Mouse (Mus musculus) liver, embryonic 11.5 days (tissue): ENCODE measurements at regions not wholly inside any gene's neighbourhood (a gene's known extent, or its start where the extent isn't known, plus 50 kb on each side); places are given as distances from the start of the nearest gene placed in this dataset.

Source experiments
- ATAC-seq: fragments of 200-750 bp; cut with Nextera tagmentation; replicated peaks from 2 replicates; pipeline ENCODE4 v1.8.0; 2017; ENCODE audit warnings: moderate number of reproducible peaks, mild to moderate bottlenecking, moderate TSS enrichment, moderate library complexity; ENCODE audit not compliant: low FRiP score
- DNase-seq: peaks from one replicate; pipeline ENCODE4 v3.0.0-alpha.2; 2017; ENCODE audit warnings: low spot score
- H3K27ac ChIP-seq: fragments of 300-500 bp; sonication (generic); 2 replicates; pipeline ENCODE4 v1.5.1; 2014; ENCODE audit warnings: mild to moderate bottlenecking, low read depth, low read length, control low read depth
- H3K27me3 ChIP-seq: fragments of 300-500 bp; sonication (generic); replicated peaks from 2 replicates; pipeline ENCODE4 v1.6.1; 2014; ENCODE audit warnings: low read length, mixed read lengths; ENCODE audit not compliant: control insufficient read depth, insufficient read depth
- H3K36me3 ChIP-seq: fragments of 300-500 bp; sonication (generic); 2 replicates; pipeline ENCODE4 v1.6.1; 2014; ENCODE audit warnings: mild to moderate bottlenecking, low read length, moderate library complexity, mixed read lengths; ENCODE audit not compliant: control insufficient read depth, insufficient read depth
- H3K4me1 ChIP-seq: fragments of 300-500 bp; sonication (generic); replicated peaks from 2 replicates; pipeline ENCODE4 v1.6.1; 2014; ENCODE audit warnings: low read length, mixed read lengths; ENCODE audit not compliant: control insufficient read depth, insufficient read depth
- H3K4me2 ChIP-seq: fragments of 300-500 bp; sonication (generic); 2 replicates; pipeline ENCODE4 v1.6.1; 2014; ENCODE audit warnings: mild to moderate bottlenecking, control low read depth, moderate library complexity
- H3K4me3 ChIP-seq: fragments of 300-500 bp; sonication (generic); 2 replicates; pipeline ENCODE4 v1.5.1; 2014; ENCODE audit warnings: low read depth, low read length, control low read depth
- H3K9ac ChIP-seq: fragments of 300-500 bp; sonication (generic); 2 replicates; pipeline ENCODE4 v1.6.1; 2014; ENCODE audit warnings: low read depth, low read length, control low read depth
- H3K9me3 ChIP-seq: fragments of 300-500 bp; sonication (generic); 2 replicates; pipeline ENCODE4 v1.6.1; 2016; ENCODE audit warnings: low read length, inconsistent platforms, mixed read lengths; ENCODE audit not compliant: control insufficient read depth
- WGBS: fragments of 180-500 bp; shearing (Covaris S2); extraction: QIAGEN DNeasy Blood & Tissue Kit; methylation state at CpG from one replicate; pipeline ENCODE4 v1.1.7; 2014; 5-methylcytosine and 5-hydroxymethylcytosine counted together

GRCm38 (mm10) chr15:68656722-68657121, 2156.0 kb upstream of the Lrrc6 start:
- Histone ChIP-seq H3K4me1 (no peaks in the 10 kb centered on the region), H3K4me3 (no peak overlapping the region), H3K4me2 (no peak overlapping the region), H3K9me3 (no peaks in the 10 kb centered on the region), H3K27me3 (no peaks in the 10 kb centered on the region), H3K9ac (no peak overlapping the region), H3K27ac (no peak overlapping the region), H3K36me3 (no peaks in the 10 kb centered on the region)
- ATAC-seq (no peak), DNase-seq (no peak)
- WGBS, result 71% methylated on average over 6 of the region's 6 CpGs

DNA sequence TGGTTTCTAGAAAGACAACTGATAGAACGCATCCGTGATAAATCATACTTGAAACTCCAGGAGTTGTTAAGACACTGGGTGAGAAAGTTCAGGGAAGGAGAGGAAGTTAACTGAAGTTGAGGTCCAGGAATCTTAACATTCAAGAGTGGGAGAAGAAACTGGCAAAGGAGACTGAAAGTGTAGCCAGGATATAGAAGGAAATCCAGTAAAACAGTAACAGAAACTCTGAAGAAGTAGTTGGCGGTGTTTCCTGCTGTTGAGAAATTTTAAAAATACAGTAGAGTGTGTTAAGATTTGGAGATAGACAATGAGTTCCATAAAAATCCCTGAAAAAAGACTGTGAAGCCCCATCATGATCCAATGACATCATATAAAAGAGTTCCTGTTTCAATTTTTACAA, 2154.3 kb upstream of the Lrrc6 start:
- Histone ChIP-seq H3K9me3 (no peaks in the 10 kb centered on the region), H3K4me1 (no peaks in the 10 kb centered on the region), H3K36me3 (no peaks in the 10 kb centered on the region), H3K4me2 (no peak overlapping the region), H3K9ac (no peak overlapping the region), H3K4me3 (no peak overlapping the region), H3K27me3 (no peaks in the 10 kb centered on the region), H3K27ac (no peak overlapping the region)
- DNase-seq (no peak), ATAC-seq (no peak)
- WGBS, result 86% methylated on average over 3 of the region's 3 CpGs

GRCm38 (mm10) chr15:68650609-68651008, 2149.9 kb upstream of the Lrrc6 start:
- DNase-seq (no peak), ATAC-seq (no peak)
- 40% methylated on average over 2 of the region's 2 CpGs for WGBS
- no peak overlapping the region for H3K4me3 ChIP-seq
- H3K9me3 ChIP-seq, result no peaks in the 10 kb centered on the region
- H3K27me3 ChIP-seq, result no peaks in the 10 kb centered on the region
- no peaks in the 10 kb centered on the region for H3K36me3 ChIP-seq
- no peaks in the 10 kb centered on the region for H3K4me1 ChIP-seq
- H3K9ac ChIP-seq, result no peak overlapping the region
- no peak overlapping the region for H3K4me2 ChIP-seq
- no peak overlapping the region for H3K27ac ChIP-seq

DNA sequence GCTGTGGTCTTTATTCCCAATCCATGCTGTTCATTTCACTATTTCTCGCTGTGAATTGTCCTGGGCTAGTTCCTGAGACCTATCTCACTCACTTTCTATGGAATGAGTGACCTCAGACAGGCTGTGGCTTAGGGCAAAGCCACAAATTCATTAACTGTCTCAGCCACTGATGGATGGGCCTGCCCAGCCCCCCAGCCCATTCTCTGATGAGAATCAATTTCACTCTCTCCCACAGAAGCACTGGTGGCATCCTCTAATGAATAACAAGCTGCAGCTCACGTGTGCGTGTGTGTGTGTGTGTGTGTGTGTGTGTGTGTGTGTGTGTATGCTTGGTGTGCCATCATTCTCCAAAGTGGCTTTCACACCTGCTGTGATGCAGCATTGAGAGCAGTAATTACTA, 2149.3 kb upstream of the Lrrc6 start:
- no peaks in the 10 kb centered on the region for H3K27me3 ChIP-seq
- H3K9me3 ChIP-seq, result no peaks in the 10 kb centered on the region
- 52% methylated on average over 3 of the region's 3 CpGs for WGBS
- no peak overlapping the region for H3K9ac ChIP-seq
- H3K4me2 ChIP-seq, result no peak overlapping the region
- DNase-seq, result no peak
- ATAC-seq, result no peak
- H3K4me3 ChIP-seq, result no peak overlapping the region
- no peaks in the 10 kb centered on the region for H3K4me1 ChIP-seq
- H3K27ac ChIP-seq, result no peak overlapping the region
- no peaks in the 10 kb centered on the region for H3K36me3 ChIP-seq

GRCm38 (mm10) chr15:68646865-68647264, 2146.2 kb upstream of the Lrrc6 start:
- Histone ChIP-seq H3K9ac (no peak overlapping the region), H3K27ac (no peak overlapping the region), H3K4me2 (no peak overlapping the region), H3K4me1 (no peaks in the 10 kb centered on the region), H3K36me3 (no peaks in the 10 kb centered on the region), H3K27me3 (no peaks in the 10 kb centered on the region), H3K9me3 (no peaks in the 10 kb centered on the region), H3K4me3 (no peak overlapping the region)
- ATAC-seq, result no peak
- 77% methylated on average over 3 of the region's 3 CpGs for WGBS
- DNase-seq, result no peak

DNA sequence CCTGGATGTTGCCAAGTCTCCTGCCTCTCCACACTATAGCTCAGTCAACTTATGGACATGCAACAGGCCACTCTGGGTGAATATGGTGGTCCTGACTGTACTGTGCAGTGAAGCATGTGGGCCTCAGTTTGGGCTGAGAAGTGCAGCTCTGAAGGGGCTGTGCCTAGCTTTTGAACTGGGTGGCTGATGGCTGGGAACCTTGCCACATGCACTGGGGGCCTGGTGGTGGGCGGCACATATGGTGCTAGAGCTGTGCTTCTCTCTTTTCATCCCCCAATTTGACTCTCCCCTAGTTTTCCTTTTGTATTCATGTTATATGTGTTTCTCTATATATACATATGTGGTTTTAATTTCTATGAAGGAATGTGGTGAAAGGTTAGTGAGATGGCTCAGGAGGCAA, 2144.2 kb upstream of the Lrrc6 start:
- DNase-seq (no peak), ATAC-seq (no peak)
- Histone ChIP-seq H3K4me1 (no peaks in the 10 kb centered on the region), H3K27ac (no peak overlapping the region), H3K36me3 (no peaks in the 10 kb centered on the region), H3K27me3 (no peaks in the 10 kb centered on the region), H3K4me2 (no peak overlapping the region), H3K9ac (no peak overlapping the region), H3K9me3 (no peaks in the 10 kb centered on the region), H3K4me3 (no peak overlapping the region)
- WGBS, result 88% methylated on average over 1 of the region's 1 CpGs

- no peaks in the 10 kb centered on the region for H3K4me1 ChIP-seq
- H3K36me3 ChIP-seq, result no peaks in the 10 kb centered on the region
- no peak overlapping the region for H3K4me2 ChIP-seq
- H3K9ac ChIP-seq, result no peak overlapping the region
- no peak for ATAC-seq
- no peaks in the 10 kb centered on the region for H3K9me3 ChIP-seq
- H3K27ac ChIP-seq, result no peak overlapping the region
- no peak for DNase-seq
- no peaks in the 10 kb centered on the region for H3K27me3 ChIP-seq
- no peak overlapping the region for H3K4me3 ChIP-seq
Measured at GRCm38 (mm10) chr15:68635633-68636032, 2134.9 kb upstream of the Lrrc6 start.

GRCm38 (mm10) chr15:68626976-68627375, 2126.3 kb upstream of the Lrrc6 start:
- Histone ChIP-seq H3K4me2 (no peak overlapping the region), H3K27ac (no peak overlapping the region), H3K9ac (no peak overlapping the region), H3K9me3 (no peaks in the 10 kb centered on the region), H3K27me3 (no peaks in the 10 kb centered on the region), H3K4me1 (no peaks in the 10 kb centered on the region), H3K36me3 (no peaks in the 10 kb centered on the region), H3K4me3 (no peak overlapping the region)
- no peak for ATAC-seq
- no peak for DNase-seq
- WGBS, result 86% methylated on average over 4 of the region's 4 CpGs

DNA sequence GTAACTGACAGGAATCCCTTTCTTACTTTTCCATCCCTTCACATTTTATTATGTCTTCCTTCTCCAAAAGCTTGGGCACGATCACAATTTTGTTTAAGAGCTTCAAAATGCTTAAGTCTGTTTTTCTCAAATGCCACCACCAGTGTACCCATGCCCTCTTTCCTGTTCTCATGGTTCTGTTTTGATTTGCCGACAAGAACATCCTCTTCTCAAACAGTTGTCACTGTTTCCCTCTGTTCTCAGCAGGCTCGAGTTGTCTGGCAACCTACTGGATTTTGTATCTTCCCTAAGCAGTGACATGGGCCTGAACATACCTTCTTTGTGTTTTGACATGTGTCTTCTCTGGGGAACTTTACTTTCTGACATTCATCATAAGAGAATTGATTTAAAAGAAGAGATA, 2124.1 kb upstream of the Lrrc6 start:
- Histone ChIP-seq H3K9ac (no peak overlapping the region), H3K4me1 (no peaks in the 10 kb centered on the region), H3K27me3 (no peaks in the 10 kb centered on the region), H3K4me2 (no peak overlapping the region), H3K4me3 (no peak overlapping the region), H3K27ac (no peak overlapping the region), H3K9me3 (no peaks in the 10 kb centered on the region), H3K36me3 (no peaks in the 10 kb centered on the region)
- 56% methylated on average over 3 of the region's 3 CpGs for WGBS
- no peak for DNase-seq
- ATAC-seq, result no peak
